Mouse (Mus musculus) heart, adult 18-20 months (tissue): ENCODE results near the gene Rps19bp1. TPM values are rescaled to one million over a fixed set of nuclear protein-coding genes. Genes with fewer than 3 reads are reported as not detected.

Experiments used
- DNase-seq, 2 experiments: peaks; one replicate each; pipeline ENCODE4 v3.0.0; 2021 to 2022; ENCODE audit warnings: mixed read lengths in 1 of 2
- total RNA-seq, 2 experiments: library from RNA; stranded (reverse); gene quantifications; 2 replicates each; pipeline ENCODE4 v1.2.3; 2021

Gene Rps19bp1
- total RNA-seq, 2 experiments from 2014 or later: 17.0 to 17.4 TPM

DNA sequence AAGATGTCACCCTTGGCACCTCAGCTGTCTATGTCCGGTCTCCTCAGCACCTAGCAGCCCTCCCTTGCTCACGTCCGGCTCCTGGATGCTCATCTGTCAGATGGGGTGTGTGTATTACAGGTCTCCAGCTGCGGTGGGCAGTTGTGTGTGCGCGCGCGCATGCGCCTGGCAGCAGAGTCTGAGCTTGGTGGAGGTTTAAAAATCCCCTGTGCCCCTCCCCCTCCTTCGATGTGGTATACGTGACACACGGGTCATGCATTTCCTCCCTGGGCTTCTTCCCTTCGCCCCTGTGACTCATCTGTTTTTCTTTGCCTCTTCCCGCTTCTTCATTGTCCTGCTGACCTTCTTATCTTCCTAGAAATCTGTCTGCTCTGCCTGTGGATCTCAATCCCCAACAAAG lies 44.9 kb downstream of the Rps19bp1 start:
- peak in 1 of 2 experiments; percentile 9 for DNase-seq

DNA sequence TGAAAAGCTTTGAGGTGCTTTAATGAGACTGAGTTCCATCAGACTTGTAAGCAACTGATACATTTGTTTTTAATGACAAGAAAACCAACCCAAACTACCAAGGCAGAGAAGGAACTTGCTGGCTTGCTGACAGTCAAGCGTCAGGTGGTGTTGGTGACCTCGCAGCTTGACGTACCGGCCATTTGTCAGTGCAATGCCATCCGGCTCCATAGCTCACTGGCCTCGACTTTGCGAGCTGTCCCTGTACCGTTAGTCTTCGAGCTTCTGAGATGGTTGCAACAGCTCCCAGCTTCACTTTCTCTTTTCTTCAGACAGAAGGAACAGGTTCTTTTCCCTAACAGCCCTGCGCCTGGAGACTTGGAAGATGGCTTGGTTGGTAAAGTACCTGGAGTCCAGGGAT lies 46.6 kb downstream of the Rps19bp1 start:
- no peak for DNase-seq

- no peak for DNase-seq
Measured at GRCm38 (mm10) chr15:80216480-80216820, 47.7 kb downstream of the Rps19bp1 start.

- peak in 1 of 2 experiments; percentile 47 for DNase-seq
Measured at GRCm38 (mm10) chr15:80215716-80216479, 48.2 kb downstream of the Rps19bp1 start.

- DNase-seq: no peak
Measured at GRCm38 (mm10) chr15:80213688-80214087, 50.4 kb downstream of the Rps19bp1 start.

Other genes starting within 250 kb of the Rps19bp1 start
- gene Pdgfb, start 249.3 kb downstream of the Rps19bp1 start, total RNA-seq: 10 to 100 TPM; 23.1 to 29.3 TPM
- 100 to 1,000 TPM in 1 of 2 experiments, 10 to 100 TPM in 1; 80.2 to 107 TPM for gene Syngr1, start 173.0 kb downstream of the Rps19bp1 start, total RNA-seq
- gene Rpl3, start 172.4 kb downstream of the Rps19bp1 start, total RNA-seq: 100 to 1,000 TPM; 163 to 184 TPM
- gene Tab1, start 131.2 kb downstream of the Rps19bp1 start, total RNA-seq: 10 to 100 TPM; 14.8 to 18.4 TPM
- 1 to 10 TPM; 4.3 to 5.2 TPM for gene Mgat3, start 90.6 kb downstream of the Rps19bp1 start, total RNA-seq
- gene Mief1, start 30.3 kb downstream of the Rps19bp1 start, total RNA-seq: 10 to 100 TPM; 29.6 to 31.5 TPM
- gene AC140267.1, start 28.5 kb downstream of the Rps19bp1 start, total RNA-seq: 10 to 100 TPM in 1 of 2 experiments, 1 to 10 TPM in 1; 9.9 to 15.3 TPM
- gene Atf4, start 9.1 kb downstream of the Rps19bp1 start, total RNA-seq: 10 to 100 TPM; 89.9 to 95.5 TPM
- gene Cacna1i, start 22.9 kb upstream of the Rps19bp1 start, total RNA-seq: under 1 TPM in 1 of 2 experiments, not detected in 1; 0.18 TPM